Mouse (Mus musculus) brain, embryonic 14.5 days (tissue): Measurements from ENCODE around the gene Nlrc3.

Source experiments
- CTCF ChIP-seq: fragments of 200-500 bp; IDR thresholded peaks from 2 replicates; pipeline ENCODE4 v1.5.1; 2012; ENCODE audit warnings: inconsistent platforms, mild to moderate bottlenecking, moderate library complexity, borderline replicate concordance; ENCODE audit not compliant: insufficient read depth, insufficient read length; ENCODE audit errors: extremely low read depth
- POLR2A ChIP-seq: fragments of 200-500 bp; IDR thresholded peaks from 2 replicates; pipeline ENCODE4 v1.6.1; 2012; ENCODE audit warnings: mild to moderate bottlenecking, inconsistent platforms, borderline replicate concordance; ENCODE audit not compliant: poor library complexity, insufficient read depth, insufficient read length, severe bottlenecking; ENCODE audit errors: extremely low read depth

DNA sequence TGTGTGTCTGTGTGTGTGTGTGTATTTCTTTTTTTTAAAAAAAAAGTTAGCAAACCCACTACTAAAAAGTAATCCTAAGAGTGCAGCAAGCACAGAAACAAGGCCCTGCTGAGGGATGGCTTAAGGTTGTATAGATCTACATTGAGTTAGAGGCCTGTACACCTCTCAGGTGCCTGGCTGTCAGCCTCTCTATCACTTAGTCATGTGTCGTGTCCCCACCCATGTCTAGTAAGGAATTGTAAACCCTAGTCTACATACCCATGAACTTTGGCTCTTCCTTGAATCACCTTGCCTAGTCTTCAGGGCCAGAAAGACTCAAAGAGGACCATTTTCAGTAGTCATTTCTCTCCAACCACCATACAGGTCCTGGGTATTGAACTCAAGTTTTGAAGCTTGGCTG, 79.9 kb downstream of the Nlrc3 start:
- TF ChIP-seq CTCF = no peak
- no peak for TF ChIP-seq POLR2A
